Mouse (Mus musculus): Measurements from ENCODE around the gene Ensa. TPM values are rescaled to one million over a fixed set of nuclear protein-coding genes. Genes with fewer than 3 reads are reported as not detected.
"Not testable (repeated sequence)": the region's sequence is repeated elsewhere in the genome, so short reads cannot be mapped to it uniquely, and the experiment has no call there.

Gene Ensa
- polyA plus RNA-seq, 1 experiment from 2014 or later = 69.2 TPM

DNA sequence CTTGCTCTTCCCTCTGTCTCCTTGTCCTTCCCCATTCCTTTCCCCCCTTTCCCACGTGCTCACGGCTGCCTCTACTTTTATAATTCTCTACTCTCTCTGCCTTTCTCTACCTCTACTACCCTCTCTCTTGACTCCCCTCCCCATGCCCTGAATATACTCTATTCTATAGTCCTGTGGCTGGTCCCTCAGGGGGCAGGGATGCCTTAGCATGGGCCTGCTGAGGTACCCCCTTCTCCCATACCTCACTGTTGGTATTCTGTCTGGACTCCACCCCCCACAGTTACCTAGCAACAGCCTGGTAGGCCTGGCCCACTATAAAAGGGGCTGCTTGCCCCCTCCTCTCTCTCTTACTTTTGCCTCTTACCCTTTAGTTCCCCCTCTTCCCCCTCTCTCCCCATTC lies 1.2 kb upstream of the Ensa start:
- Histone ChIP-seq H3K9me3 (no peaks in the 10 kb centered on the region), H3K27ac (no peak overlapping the region), H3K4me3 (no peak overlapping the region), H3K27me3 (no peaks in the 10 kb centered on the region), H3K36me3 (peaks cover 34% of the 10 kb centered on the region), H3K4me2 (no peak overlapping the region), H3K4me1 (peaks cover 8% of the 10 kb centered on the region), H3K9ac (no peak overlapping the region)
- whole genome bisulfite sequencing = 52% methylated on average over 2 of the region's 2 CpGs
- ATAC-seq (ENCODE audit: borderline replicate concordance, extremely low read depth, low FRiP score, low TSS enrichment) = no peak

DNA sequence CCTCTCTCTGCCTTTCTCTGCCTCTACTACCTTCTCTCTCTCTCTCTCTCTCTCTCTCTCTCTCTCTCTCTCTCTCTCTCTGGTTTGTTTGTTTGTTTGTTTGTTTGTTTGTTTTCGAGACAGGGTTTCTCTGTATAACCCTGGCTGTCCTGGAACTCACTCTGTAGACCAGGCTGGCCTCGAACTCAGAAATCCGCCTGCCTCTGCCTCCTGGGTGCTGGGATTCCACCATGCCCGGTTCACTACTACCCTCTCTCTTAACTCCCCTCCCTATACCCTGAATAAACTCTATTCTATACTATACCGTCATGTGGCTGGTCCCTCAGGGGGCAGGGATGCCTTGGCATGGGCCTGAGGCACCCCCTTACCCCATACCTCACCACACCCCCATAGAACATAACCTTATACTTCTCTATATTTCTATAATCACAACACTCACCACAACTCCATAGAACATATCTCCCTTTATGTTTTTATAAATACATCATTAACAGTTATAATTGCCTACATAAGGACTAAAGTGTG lies 740 bp upstream of the Ensa start:
- not testable (repeated sequence) for H3K27me3 ChIP-seq; H3K4me1 ChIP-seq; H3K9me3 ChIP-seq; ATAC-seq (ENCODE audit: borderline replicate concordance, extremely low read depth, low FRiP score, low TSS enrichment)
- Histone ChIP-seq H3K4me2 (peak overlapping the region; percentile 61), H3K36me3 (peaks cover 39% of the 10 kb centered on the region), H3K27ac (peak overlapping the region; percentile 93), H3K9ac (peak overlapping the region; percentile 51), H3K4me3 (peak overlapping the region; percentile 62)
- 65% methylated on average over 5 of the region's 5 CpGs for WGBS

DNA sequence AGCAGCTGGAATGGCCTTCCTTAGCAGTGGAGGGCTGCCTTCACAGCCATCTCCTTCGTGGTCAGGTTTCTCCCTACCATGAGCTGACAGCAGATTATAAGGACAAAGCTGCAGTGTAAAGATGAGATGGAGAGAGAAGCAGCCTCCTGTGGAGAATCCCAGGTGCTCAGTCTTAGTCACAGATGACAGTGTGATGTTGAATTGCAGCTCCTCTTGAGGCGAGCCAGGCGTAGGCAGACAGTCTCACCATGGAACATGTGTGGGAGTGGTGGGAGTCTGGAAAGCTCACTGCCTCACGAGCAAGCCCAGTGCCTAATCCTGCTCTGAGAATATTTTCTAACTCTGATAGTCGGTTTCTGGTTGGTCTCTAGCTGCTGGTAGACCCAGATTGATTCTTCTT lies 3.0 kb downstream of the Ensa start:
- no peak for ATAC-seq (ENCODE audit: borderline replicate concordance, extremely low read depth, low FRiP score, low TSS enrichment)
- H3K4me2 ChIP-seq = no peak overlapping the region
- no peak overlapping the region for H3K27ac ChIP-seq
- peaks cover 56% of the 10 kb centered on the region for H3K36me3 ChIP-seq
- H3K27me3 ChIP-seq = no peaks in the 10 kb centered on the region
- peaks cover 8% of the 10 kb centered on the region for H3K4me1 ChIP-seq
- H3K9me3 ChIP-seq = no peaks in the 10 kb centered on the region
- H3K9ac ChIP-seq = no peak overlapping the region
- 83% methylated on average over 5 of the region's 5 CpGs for WGBS
- H3K4me3 ChIP-seq = no peak overlapping the region

DNA sequence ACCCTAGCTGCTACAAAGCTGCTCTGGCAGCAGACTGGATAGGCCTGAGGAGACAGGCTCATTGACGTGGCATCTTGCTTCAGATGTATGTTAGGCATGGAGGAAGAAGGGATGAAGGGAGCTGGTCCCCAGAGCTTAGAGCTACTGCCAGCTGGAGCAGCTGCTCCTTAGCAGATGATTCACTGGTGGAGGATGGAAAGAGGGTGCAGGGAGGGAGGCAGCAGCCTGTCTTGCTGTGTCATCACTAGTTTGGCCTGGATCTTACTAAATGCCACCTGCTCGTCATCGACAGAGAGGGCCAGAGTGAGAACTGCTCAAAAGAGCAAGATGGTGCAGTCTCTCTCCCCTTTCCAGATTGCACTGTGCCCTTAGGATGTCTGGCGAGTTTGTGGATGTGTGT lies 5.0 kb downstream of the Ensa start:
- Histone ChIP-seq H3K4me2 (no peak overlapping the region), H3K4me3 (no peak overlapping the region), H3K27ac (no peak overlapping the region), H3K9me3 (no peaks in the 10 kb centered on the region), H3K27me3 (no peaks in the 10 kb centered on the region), H3K36me3 (peaks cover 68% of the 10 kb centered on the region), H3K9ac (no peak overlapping the region), H3K4me1 (peaks cover 8% of the 10 kb centered on the region)
- ATAC-seq (ENCODE audit: borderline replicate concordance, extremely low read depth, low FRiP score, low TSS enrichment) = no peak
- WGBS = 73% methylated on average over 4 of the region's 4 CpGs

DNA sequence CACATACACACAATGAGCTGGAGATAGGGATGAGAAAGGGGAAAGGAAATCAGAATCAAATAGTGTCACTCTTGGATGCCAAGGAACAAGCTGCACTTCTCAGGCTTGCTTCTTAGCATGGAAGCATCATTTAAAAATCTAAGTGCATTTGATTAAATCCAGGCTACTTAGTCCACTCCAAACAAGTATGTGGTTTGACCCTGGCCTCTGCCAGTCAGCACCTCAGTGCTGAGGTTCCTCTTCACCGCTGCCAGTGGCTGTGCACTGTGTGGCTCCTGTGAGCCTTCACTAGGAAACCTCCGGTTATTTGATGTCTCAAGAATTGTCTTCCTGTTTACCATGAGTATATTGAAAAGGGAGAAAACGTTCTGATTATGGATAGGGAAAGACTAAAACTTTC lies 6.1 kb downstream of the Ensa start:
- H3K4me3 ChIP-seq = no peak overlapping the region
- no peaks in the 10 kb centered on the region for H3K27me3 ChIP-seq
- peaks cover 5% of the 10 kb centered on the region for H3K4me1 ChIP-seq
- H3K27ac ChIP-seq = no peak overlapping the region
- no peak overlapping the region for H3K9ac ChIP-seq
- peaks cover 79% of the 10 kb centered on the region for H3K36me3 ChIP-seq
- H3K4me2 ChIP-seq = no peak overlapping the region
- no peaks in the 10 kb centered on the region for H3K9me3 ChIP-seq
- ATAC-seq (ENCODE audit: borderline replicate concordance, extremely low read depth, low FRiP score, low TSS enrichment) = no peak
- 73% methylated on average over 3 of the region's 3 CpGs for WGBS

DNA sequence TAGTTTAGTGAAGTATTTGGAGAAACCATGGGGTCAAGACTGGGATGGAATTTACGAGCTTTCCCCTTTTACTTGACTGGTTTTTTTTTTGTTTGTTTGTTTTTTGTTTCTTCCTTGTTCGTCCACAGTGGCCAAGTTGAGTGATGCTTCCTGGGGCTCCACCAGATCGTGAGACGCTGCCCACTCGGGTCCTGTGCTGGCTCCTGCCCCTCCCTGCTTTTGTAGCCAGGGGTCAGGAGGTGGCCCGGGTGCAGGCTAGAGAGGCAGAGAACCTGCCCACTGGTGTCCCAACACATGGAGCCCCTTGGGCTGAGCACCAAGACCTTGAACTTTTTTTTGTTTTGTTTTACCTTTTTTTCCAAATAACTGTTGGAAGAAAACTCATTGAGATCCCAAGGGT lies 6.5 kb downstream of the Ensa start:
- peaks cover under 1% of the 10 kb centered on the region for H3K4me1 ChIP-seq
- H3K36me3 ChIP-seq = peaks cover 79% of the 10 kb centered on the region
- no peaks in the 10 kb centered on the region for H3K9me3 ChIP-seq
- H3K27me3 ChIP-seq = no peaks in the 10 kb centered on the region
- H3K9ac ChIP-seq = no peak overlapping the region
- H3K4me3 ChIP-seq = no peak overlapping the region
- 60% methylated on average over 6 of the region's 6 CpGs for WGBS
- no peak for ATAC-seq (ENCODE audit: borderline replicate concordance, extremely low read depth, low FRiP score, low TSS enrichment)
- no peak overlapping the region for H3K27ac ChIP-seq
- H3K4me2 ChIP-seq = no peak overlapping the region

DNA sequence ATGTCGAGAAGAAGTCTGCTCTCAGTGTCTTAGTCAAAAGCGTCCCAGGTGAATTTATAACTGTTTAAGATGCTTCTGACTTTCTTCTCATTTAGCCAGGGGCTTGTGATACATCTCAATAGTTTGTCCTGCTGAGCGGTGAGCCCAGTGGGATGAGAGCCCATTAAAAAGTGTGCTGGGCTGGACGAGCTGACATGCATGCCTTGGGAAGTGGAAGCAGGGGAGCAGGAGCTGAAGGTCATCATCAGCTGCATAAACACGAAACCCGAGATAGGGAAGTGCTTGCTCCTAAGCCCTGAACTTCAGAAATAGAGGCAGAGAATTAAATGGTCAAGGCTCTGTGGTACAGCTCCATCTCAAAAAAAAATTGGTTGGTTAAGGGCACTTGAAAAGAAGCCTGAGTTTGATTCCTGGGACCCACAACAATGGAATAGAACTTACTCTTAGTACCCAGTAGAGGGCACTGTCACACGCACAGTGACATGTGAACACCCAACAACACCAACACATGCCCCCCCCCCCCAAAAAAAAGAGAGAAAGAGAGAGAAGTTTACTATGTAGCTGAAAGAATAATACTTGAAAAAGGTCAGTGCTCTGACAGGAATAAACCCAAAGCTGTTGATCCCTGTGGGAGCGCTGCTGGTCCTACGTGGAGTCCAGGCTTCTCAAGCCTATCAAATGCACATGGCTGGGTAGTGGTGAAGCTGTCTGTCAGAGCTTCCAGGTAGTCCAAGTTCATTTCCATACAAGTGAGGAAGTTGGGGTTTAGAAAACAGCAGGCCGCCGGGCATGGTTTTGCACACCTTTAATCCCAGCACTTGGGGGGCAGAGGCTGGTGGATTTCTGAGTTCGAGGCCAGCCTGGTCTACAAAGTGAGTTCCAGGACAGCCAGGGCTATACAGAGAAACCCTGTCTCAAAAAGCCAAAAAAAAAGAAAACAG lies 8.1 kb downstream of the Ensa start:
- H3K4me1 ChIP-seq = no peaks in the 10 kb centered on the region
- no peak overlapping the region for H3K4me3 ChIP-seq
- no peak overlapping the region for H3K4me2 ChIP-seq
- WGBS = 67% methylated on average over 12 of the region's 12 CpGs
- H3K27ac ChIP-seq = no peak overlapping the region
- no peak overlapping the region for H3K9ac ChIP-seq
- no peak for ATAC-seq (ENCODE audit: borderline replicate concordance, extremely low read depth, low FRiP score, low TSS enrichment)
- no peaks in the 10 kb centered on the region for H3K27me3 ChIP-seq
- peaks cover 78% of the 10 kb centered on the region for H3K36me3 ChIP-seq
- H3K9me3 ChIP-seq = no peaks in the 10 kb centered on the region

DNA sequence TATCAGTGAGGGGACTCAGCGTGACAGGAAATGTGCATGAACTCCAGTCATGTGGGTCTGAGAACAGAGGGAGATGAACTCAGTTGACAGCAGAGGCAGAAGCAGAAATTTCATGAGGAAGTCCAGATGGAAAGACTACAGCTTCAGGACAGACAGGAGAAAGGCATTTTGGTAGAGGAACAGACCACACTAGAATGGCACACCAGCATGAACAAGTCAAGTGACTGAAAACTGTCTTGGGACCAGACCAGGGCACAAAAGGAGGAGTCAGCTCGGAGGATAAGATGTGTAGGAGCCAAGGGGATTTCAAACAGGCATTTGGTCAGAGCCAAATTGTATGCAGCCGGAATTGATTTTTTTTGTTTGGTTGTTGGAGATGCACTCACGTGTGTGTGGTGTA lies 10.8 kb downstream of the Ensa start:
- H3K36me3 ChIP-seq = peaks cover 60% of the 10 kb centered on the region
- H3K4me2 ChIP-seq = no peak overlapping the region
- H3K9ac ChIP-seq = no peak overlapping the region

DNA sequence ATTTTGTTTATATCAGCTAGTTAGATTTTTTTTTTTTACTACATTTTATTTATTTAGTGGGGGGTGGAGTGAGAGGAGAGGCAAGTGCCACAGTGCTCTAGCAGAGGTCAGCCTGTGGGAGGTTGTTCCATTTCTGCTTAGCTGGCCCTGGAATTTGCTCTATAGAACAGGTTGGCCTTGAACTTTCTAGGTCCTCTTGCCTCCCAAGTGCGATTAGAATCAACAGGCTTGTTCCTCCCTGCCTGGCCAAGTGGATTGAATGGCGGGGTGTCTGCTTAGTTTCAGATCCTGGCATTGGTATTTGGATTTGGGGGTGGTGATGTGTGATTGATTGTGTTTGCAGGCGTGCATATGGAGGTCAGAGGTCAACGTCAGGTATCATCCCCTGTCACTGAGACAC lies 11.3 kb downstream of the Ensa start:
- 55% methylated on average over 4 of the region's 4 CpGs for WGBS
- Histone ChIP-seq H3K27me3 (no peaks in the 10 kb centered on the region), H3K36me3 (peaks cover 56% of the 10 kb centered on the region)

More for the DNA sequence above, 10.8 kb downstream of the Ensa start:
- Histone ChIP-seq H3K27ac (no peak overlapping the region), H3K4me1 (no peaks in the 10 kb centered on the region), H3K4me3 (no peak overlapping the region), H3K9me3 (no peaks in the 10 kb centered on the region), H3K27me3 (no peaks in the 10 kb centered on the region)
- WGBS = 66% methylated on average over 4 of the region's 4 CpGs
- no peak for ATAC-seq (ENCODE audit: borderline replicate concordance, extremely low read depth, low FRiP score, low TSS enrichment)

DNA sequence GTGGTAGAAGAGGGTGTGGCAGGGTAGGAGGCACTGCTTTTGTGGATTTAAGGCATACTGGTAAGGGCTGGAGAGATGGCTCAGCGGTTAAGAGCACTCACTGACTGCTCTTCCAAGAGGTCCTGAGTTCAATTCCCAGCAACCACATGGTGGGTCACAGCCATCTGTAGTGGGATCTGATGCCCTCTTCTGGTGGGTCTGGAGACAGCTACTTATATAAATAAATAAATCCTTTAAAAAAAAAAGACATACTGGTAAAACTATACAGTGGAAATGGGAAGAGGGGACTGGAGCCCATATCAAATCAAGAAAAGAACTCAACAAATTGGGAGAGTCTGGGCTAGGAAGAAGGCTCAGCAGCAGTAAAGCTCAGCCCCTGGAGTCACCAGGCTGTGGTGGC lies 14.9 kb downstream of the Ensa start:
- no peak overlapping the region for H3K9ac ChIP-seq

More for the DNA sequence above, 11.3 kb downstream of the Ensa start:
- Histone ChIP-seq H3K9ac (no peak overlapping the region), H3K27ac (no peak overlapping the region), H3K9me3 (no peaks in the 10 kb centered on the region), H3K4me3 (no peak overlapping the region), H3K4me1 (no peaks in the 10 kb centered on the region), H3K4me2 (no peak overlapping the region)
- ATAC-seq (ENCODE audit: borderline replicate concordance, extremely low read depth, low FRiP score, low TSS enrichment) = no peak

DNA sequence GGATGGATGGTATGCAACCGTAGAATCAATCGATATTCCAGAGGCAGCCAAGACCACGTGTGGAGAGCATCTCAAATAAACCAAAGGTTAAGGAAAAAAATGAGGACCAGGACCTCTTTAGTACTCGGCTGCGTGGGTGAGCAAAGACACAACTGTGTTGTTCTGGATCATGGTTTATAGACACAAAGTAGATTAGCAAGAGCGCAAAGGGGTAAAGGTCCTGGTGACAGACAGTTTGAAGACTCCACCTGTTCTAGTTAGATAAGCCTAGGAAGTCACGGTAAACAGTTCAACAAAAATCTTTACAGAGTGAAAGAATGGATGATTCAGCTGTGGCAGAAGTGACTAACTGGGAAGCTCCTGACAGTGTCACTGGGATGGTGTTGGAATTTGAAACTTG lies 18.3 kb downstream of the Ensa start:
- Histone ChIP-seq H3K4me3 (no peak overlapping the region), H3K27me3 (no peaks in the 10 kb centered on the region), H3K9me3 (no peaks in the 10 kb centered on the region), H3K27ac (no peak overlapping the region), H3K36me3 (0 out of 2 replicates have a peak, but pooled peaks cover 7% of the 10 kb centered on the region), H3K9ac (no peak overlapping the region), H3K4me1 (no peaks in the 10 kb centered on the region), H3K4me2 (no peak overlapping the region)
- no peak for ATAC-seq (ENCODE audit: borderline replicate concordance, extremely low read depth, low FRiP score, low TSS enrichment)
- 67% methylated on average over 7 of the region's 7 CpGs for WGBS

More for the DNA sequence above, 14.9 kb downstream of the Ensa start:
- H3K36me3 ChIP-seq = peaks cover 31% of the 10 kb centered on the region
- no peaks in the 10 kb centered on the region for H3K9me3 ChIP-seq
- H3K27ac ChIP-seq = no peak overlapping the region
- H3K27me3 ChIP-seq = no peaks in the 10 kb centered on the region
- no peak overlapping the region for H3K4me2 ChIP-seq
- H3K4me1 ChIP-seq = no peaks in the 10 kb centered on the region
- H3K4me3 ChIP-seq = no peak overlapping the region
- WGBS = 79% methylated on average over 1 of the region's 1 CpGs
- ATAC-seq (ENCODE audit: borderline replicate concordance, extremely low read depth, low FRiP score, low TSS enrichment) = no peak
